Mouse (Mus musculus) activated CD4-positive, CD25-positive, alpha-beta regulatory T cell (primary cell): ENCODE data around the gene Tsr2. TPM values are rescaled to one million over a fixed set of nuclear protein-coding genes. Genes with fewer than 3 reads are reported as not detected.

ENCODE experiments used
- polyA plus RNA-seq, 2 experiments: library from polyadenylated mRNA; unstranded; fragments of 100-300 nt; shearing (Covaris generic); gene quantifications; one replicate each; pipeline ENCODE4 v1.2.1; 2017

Tsr2 gene
- 10 to 100 TPM; 18.7 to 25.5 TPM for polyA plus RNA-seq

DNA sequence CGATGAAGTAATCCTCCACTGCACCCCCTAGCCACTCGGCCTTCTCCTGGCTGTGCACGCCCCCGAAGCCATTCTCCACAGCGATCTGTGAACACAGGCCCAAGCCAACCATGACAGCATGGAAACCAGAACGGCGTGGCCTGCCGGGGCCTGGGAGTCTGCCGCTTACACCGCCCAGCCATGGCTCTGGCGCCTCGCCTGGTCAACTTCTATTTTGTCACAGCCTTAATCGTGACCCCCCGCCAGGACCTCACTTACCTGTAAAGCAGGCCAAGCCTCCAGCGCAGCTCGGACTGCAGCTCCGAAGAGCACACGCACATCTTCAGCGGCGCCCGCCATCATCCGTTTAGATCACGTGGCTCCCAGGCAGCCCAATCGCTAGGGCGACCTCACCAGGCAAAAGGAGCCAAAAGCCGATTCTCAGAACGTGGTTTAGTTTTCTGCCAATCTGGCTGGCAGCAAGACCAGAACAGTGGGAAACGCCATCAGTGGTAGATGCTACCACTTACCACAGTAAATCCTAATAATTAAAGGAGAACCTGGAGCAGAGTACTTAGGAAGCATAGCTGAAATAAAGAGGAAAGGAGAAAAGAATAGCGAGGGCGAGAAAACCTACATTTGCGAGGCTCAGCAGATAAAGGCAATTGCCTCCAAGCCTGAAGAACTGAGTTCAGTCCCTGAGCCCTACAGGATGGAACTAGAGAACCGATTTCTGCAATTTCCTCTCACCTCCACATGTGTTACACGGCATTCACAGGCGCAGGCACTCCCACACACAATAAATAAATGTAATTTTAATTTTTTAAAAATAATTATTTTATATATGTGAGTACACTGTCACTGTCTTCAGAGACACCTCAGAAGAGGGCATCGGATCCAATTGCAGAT, at the start of gene Tsr2:
TSS of gene Tsr2 (minus strand) at position 373 of the 888 bp plus-strand sequence.

DNA sequence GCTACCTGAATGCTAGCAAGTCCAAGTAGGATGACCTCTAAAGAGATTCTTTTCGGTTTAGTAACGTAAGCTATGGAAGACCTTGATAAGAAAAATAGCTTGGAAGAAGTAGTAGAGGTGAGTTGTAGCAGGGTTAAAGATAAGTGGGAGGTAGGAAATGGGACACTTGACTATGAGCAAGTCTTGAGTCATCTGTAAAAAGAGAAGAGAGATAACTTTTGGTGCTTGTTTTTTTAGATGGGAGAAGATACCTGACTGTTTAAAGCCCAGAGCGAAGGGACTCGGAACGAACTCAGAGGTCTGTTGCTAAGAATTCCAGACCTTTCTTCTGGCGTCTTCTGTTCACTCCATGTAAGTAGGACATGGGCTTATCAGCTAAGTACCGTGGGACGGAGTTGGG, 50.5 kb downstream of the Tsr2 start, which contains the start of gene Fgd1:
TSS of gene Fgd1 (plus strand) at position 301 of the 400 bp plus-strand sequence.

Other genes with a start within 250 kb of the Tsr2 start
- 10 to 100 TPM; 15.3 to 20.6 TPM for gene Gnl3l, start 79.2 kb downstream of the Tsr2 start, polyA plus RNA-seq
- gene Fgd1, start 50.4 kb downstream of the Tsr2 start, polyA plus RNA-seq, result under 1 TPM; 0.23 to 0.69 TPM
- gene Wnk3, start 101.5 kb upstream of the Tsr2 start, polyA plus RNA-seq, result under 1 TPM; 0.13 to 0.16 TPM
- 1 to 10 TPM; 1.0 to 2.2 TPM for gene Fam120c, start 247.6 kb upstream of the Tsr2 start, polyA plus RNA-seq